Mouse (Mus musculus) midbrain, embryonic 13.5 days (tissue): ENCODE results near the gene Hba-a1. TPM values are rescaled to one million over a fixed set of nuclear protein-coding genes. Genes with fewer than 3 reads are reported as not detected.
A peak's percentile ranks its signal among the peaks of the same experiment; 100 is the strongest.

Experiments used
- ATAC-seq: fragments of 200-750 bp; cut with Nextera tagmentation; 2 replicates; pipeline ENCODE4 v1.8.0; 2017; ENCODE audit warnings: mild to moderate bottlenecking, moderate TSS enrichment, moderate library complexity
- H3K27ac ChIP-seq: fragments of 300-500 bp; sonication (generic); 2 replicates; pipeline ENCODE4 v1.5.1; 2015; ENCODE audit warnings: inconsistent platforms, mild to moderate bottlenecking, moderate library complexity
- H3K27me3 ChIP-seq: fragments of 300-500 bp; sonication (generic); 2 replicates; pipeline ENCODE4 v1.6.1; 2015; ENCODE audit warnings: mild to moderate bottlenecking, inconsistent platforms
- H3K36me3 ChIP-seq: fragments of 300-500 bp; sonication (generic); 2 replicates; pipeline ENCODE4 v1.6.1; 2015; ENCODE audit warnings: mild to moderate bottlenecking, inconsistent platforms
- H3K4me1 ChIP-seq: fragments of 300-500 bp; sonication (generic); replicated peaks from 2 replicates; pipeline ENCODE4 v1.6.1; 2015; ENCODE audit warnings: inconsistent platforms
- H3K4me2 ChIP-seq: fragments of 300-500 bp; sonication (generic); replicated peaks from 2 replicates; pipeline ENCODE4 v1.6.1; 2015; ENCODE audit warnings: moderate library complexity, mild to moderate bottlenecking, inconsistent platforms
- H3K4me3 ChIP-seq: fragments of 300-500 bp; sonication (generic); replicated peaks from 2 replicates; pipeline ENCODE4 v1.5.1; 2015; ENCODE audit warnings: mild to moderate bottlenecking, inconsistent platforms
- H3K9ac ChIP-seq: fragments of 300-500 bp; sonication (generic); replicated peaks from 2 replicates; pipeline ENCODE4 v1.6.1; 2015; ENCODE audit warnings: mild to moderate bottlenecking, inconsistent platforms
- H3K9me3 ChIP-seq: fragments of 300-500 bp; sonication (generic); 2 replicates; pipeline ENCODE4 v1.6.1; 2016; ENCODE audit warnings: mild to moderate bottlenecking, inconsistent platforms
- WGBS: fragments of 180-500 bp; shearing (Covaris S2); methylation state at CpG from one replicate; pipeline ENCODE4 v1.1.7; 2015; 5-methylcytosine and 5-hydroxymethylcytosine counted together
- polyA plus RNA-seq: library from polyadenylated mRNA; unstranded; fragments of >200 nt; fragmentation: Nextera tagmentation; extraction: Ambion mirVana; gene quantifications from 2 replicates; pipeline ENCODE4 v1.2.1, GENCODE M21; 2015

Hba-a1 gene
- polyA plus RNA-seq, 1 experiment from 2014 or later = 2,595 TPM

DNA sequence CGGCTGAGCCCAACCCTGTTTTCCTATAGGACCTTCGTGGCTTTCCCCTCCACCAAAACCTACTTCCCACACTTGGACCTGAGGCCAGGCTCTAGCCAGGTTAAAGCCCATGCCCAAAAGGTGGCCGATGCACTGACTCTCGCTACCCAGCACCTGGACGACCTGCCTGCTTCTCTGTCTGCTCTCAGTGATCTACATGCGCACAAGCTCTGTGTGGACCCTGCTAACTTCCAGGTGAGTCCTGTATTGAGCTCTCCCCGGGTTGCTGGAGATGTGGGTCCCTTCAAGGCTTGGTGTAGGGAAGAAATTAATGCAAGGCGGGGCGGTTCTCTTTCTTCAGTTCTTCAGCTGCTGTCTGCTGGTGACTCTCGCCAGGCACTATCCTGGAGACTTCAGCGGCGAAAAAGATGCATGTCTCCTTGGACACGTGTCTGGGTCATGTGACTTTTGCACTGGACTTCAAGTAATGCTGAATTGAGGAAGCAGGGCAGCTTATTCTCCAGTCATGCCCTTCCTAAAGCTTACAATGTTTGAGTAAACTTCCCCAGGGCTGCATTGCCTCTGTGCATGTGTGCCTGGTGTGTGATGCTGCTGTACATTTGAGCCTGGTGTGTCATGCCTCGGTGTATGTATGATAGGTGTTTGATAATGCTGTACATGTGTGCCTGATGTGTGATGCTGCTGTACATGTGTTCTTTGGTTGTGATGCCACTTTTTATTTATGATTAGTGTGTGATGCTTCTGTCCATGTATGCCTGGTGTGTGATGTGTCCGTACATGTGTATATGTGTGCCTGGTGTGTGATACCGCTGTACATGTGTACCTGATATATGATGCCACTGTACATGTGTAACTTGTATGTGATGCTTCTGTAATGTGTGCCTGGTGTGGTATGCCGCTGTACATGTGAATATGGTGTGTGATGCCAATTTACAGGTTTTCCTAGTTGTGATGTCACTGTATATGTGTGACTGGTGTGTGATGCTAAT, 17.3 kb downstream of the Hba-a1 start:
- peak overlapping the region; percentile 50 for H3K4me2 ChIP-seq
- H3K9me3 ChIP-seq = no peaks in the 10 kb centered on the region
- H3K27ac ChIP-seq = no peak overlapping the region
- ATAC-seq = peak; percentile 51
- H3K4me3 ChIP-seq = peak overlapping the region; percentile 28
- WGBS = 53% methylated on average over 16 of the region's 17 CpGs
- no peak overlapping the region for H3K9ac ChIP-seq
- H3K27me3 ChIP-seq = peaks cover 13% of the 10 kb centered on the region
- no peaks in the 10 kb centered on the region for H3K36me3 ChIP-seq
- H3K4me1 ChIP-seq = no peaks in the 10 kb centered on the region

DNA sequence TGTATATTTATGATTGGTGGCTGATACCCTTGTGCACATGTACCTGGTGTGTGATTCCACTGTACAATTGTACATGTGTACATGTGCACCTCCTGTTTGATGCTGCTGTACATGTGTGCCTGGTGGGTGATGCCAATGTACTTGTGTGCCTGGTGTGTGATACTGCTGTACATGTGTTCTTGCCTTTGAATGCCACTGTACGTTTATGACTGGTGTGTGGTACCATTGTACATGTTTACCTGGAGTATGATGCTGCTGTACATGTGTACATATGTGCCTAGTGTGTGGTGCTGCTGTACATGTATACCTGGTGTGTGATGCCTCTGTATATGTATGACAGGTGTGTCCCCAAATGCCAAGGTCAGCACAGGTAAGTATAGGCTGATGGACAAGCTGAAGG, 18.2 kb downstream of the Hba-a1 start:
- Histone ChIP-seq H3K9ac (no peak overlapping the region), H3K4me2 (no peak overlapping the region), H3K36me3 (no peaks in the 10 kb centered on the region), H3K27ac (no peak overlapping the region), H3K27me3 (peaks cover 13% of the 10 kb centered on the region), H3K9me3 (no peaks in the 10 kb centered on the region), H3K4me1 (no peaks in the 10 kb centered on the region), H3K4me3 (no peak overlapping the region)
- 73% methylated on average over 1 of the region's 1 CpGs for WGBS
- no peak for ATAC-seq

DNA sequence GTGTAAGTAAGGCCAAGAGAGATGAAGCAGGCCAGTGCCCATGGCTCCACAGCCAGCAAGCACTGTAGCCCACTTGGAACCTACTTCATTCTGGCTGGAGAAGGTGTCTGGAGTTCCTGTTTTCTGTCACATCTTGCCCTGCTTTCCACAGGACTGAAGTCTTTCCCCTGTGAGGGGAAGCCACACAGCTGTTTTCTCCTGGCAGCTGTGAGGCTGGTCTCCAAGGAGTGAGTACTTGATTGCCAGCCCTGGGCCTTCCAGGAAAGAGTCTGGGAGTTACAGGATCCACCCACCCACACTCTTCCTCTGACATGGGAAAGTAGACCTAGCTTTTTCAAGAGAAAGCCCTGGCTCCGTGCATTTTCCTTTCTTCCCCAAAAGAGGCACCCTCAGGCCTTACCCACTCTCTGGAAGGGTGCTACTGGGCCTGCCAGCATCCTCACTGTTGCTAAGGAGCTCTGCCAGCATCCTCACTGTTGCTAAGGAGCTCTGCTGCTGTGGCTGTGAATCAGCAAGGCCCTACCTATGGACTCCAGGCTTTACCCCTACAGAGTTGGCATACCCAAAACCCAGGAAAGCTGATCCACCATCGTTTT, 19.6 kb downstream of the Hba-a1 start:
- Histone ChIP-seq H3K36me3 (no peaks in the 10 kb centered on the region), H3K4me1 (no peaks in the 10 kb centered on the region), H3K27ac (no peak overlapping the region), H3K27me3 (peaks cover 13% of the 10 kb centered on the region), H3K4me2 (no peak overlapping the region), H3K4me3 (no peak overlapping the region), H3K9me3 (no peaks in the 10 kb centered on the region), H3K9ac (no peak overlapping the region)
- WGBS = 61% methylated on average over 2 of the region's 2 CpGs
- ATAC-seq = no peak

DNA sequence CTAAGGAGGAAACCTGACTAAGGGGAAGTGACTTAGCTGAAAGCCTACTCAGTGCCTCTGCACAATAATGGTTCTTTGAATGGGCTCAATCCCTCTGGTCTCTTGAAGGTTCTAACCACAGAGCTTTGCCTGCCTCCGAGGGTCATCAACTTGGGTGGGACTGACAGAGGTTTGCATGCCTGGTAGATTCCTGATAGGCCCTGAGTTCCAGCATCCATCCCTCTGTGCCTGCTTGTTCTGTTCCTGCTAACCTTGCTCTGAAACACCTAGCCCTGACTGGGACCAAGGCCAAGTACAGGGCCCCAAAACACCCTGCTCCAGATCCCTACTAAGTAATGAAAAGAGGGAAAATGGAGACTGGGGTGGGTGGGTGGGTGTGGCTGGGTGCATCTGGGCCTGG, 20.1 kb downstream of the Hba-a1 start:
- H3K27ac ChIP-seq = no peak overlapping the region
- ATAC-seq = no peak
- WGBS = 87% methylated on average over 1 of the region's 1 CpGs

DNA sequence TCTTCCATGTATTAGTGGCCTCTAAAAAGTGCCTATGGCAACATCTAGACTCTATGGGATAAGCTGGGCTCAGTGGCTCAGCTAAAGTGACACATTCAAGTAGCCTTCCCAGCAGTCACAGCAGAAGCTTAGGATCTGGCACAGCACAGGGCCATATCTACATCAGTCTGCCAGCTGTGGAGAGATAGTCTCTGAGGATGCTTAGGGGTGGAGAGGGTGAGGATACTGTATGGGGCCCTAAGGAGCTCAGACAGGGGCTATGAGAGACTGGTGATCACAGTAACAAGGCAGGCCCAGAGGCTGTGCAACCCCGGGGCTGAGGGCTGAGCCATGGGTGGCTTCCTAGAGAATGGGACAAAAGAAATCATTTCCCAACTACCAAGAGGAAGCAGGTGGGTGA, 23.7 kb downstream of the Hba-a1 start:
- no peak for ATAC-seq
- H3K27ac ChIP-seq = no peak overlapping the region
- no peak overlapping the region for H3K9ac ChIP-seq
- no peaks in the 10 kb centered on the region for H3K36me3 ChIP-seq
- H3K4me3 ChIP-seq = no peak overlapping the region
- WGBS = 84% methylated on average over 1 of the region's 1 CpGs
- no peak overlapping the region for H3K4me2 ChIP-seq
- no peaks in the 10 kb centered on the region for H3K27me3 ChIP-seq
- H3K9me3 ChIP-seq = no peaks in the 10 kb centered on the region
- H3K4me1 ChIP-seq = no peaks in the 10 kb centered on the region

More for the DNA sequence above, 20.1 kb downstream of the Hba-a1 start:
- Histone ChIP-seq H3K9me3 (no peaks in the 10 kb centered on the region), H3K4me1 (no peaks in the 10 kb centered on the region), H3K9ac (no peak overlapping the region), H3K27me3 (peaks cover 13% of the 10 kb centered on the region), H3K4me2 (no peak overlapping the region), H3K36me3 (no peaks in the 10 kb centered on the region), H3K4me3 (no peak overlapping the region)

DNA sequence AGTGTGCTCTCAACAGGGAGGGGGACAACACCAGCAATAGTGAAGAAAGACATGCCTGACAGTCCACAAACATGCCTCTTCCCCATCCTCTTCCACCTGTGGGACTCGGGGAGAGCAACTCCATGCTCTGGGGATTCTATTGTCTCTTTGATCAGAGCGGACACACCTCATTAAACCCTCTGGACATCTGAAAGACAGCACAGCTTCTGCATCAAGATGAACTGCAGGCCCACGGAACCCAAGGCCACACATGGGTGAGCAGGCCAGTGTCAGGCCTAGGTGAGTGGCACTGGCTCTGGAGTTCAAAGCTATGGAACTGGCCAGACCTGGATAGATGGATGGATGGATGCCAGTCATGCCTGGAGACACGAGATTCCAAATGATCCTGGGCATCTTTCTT, 26.1 kb downstream of the Hba-a1 start:
- Histone ChIP-seq H3K4me3 (no peak overlapping the region), H3K27ac (no peak overlapping the region), H3K9ac (no peak overlapping the region), H3K27me3 (no peaks in the 10 kb centered on the region), H3K9me3 (no peaks in the 10 kb centered on the region), H3K4me1 (no peaks in the 10 kb centered on the region), H3K4me2 (no peak overlapping the region), H3K36me3 (no peaks in the 10 kb centered on the region)
- 35% methylated on average over 4 of the region's 4 CpGs for WGBS
- ATAC-seq = no peak

DNA sequence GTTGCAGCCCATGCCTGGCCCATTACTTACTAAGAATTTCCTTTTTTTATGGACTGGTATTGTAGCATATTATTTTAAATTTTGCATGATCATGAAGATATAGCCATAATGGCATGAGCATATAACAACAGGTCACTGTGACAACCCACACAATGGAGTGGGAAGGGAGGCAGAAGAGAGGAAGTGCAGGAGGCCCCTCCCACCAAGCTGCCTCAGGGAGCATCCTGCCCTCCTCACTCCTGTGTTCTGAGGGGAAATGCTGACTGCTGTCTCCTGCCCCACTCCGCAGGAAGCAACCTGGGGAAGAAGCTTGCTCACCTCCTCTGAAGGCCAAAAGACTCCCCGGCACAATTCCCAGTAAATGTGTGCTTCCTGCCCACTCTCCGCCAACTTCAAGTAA, 26.6 kb downstream of the Hba-a1 start:
- Histone ChIP-seq H3K9ac (no peak overlapping the region), H3K4me2 (no peak overlapping the region), H3K4me1 (no peaks in the 10 kb centered on the region), H3K27ac (no peak overlapping the region), H3K27me3 (no peaks in the 10 kb centered on the region), H3K4me3 (no peak overlapping the region), H3K36me3 (no peaks in the 10 kb centered on the region), H3K9me3 (no peaks in the 10 kb centered on the region)
- WGBS = 79% methylated on average over 3 of the region's 3 CpGs
- no peak for ATAC-seq

DNA sequence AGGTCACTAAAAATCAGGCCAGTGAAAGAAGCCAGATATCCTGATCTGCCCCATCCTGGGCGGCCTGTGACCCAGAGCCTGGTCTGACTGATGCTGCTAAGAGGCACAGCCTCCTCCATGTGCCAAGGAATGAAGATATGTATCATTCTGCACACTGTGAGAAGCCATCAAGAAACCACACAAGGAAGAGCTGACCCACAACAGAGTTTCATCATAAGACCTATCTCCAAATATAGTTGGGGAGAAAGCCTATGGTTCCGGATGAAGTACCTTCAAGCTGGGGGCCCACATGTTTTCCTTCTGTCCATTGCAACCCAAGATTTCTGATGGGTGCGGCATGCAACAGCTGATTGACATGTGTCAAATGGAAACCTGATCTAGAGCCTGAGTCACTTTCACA, 32.7 kb downstream of the Hba-a1 start:
- H3K27me3 ChIP-seq = no peaks in the 10 kb centered on the region
- no peak overlapping the region for H3K27ac ChIP-seq
- no peak overlapping the region for H3K9ac ChIP-seq
- no peak overlapping the region for H3K4me3 ChIP-seq
- no peak overlapping the region for H3K4me2 ChIP-seq
- ATAC-seq = no peak
- 86% methylated on average over 3 of the region's 3 CpGs for WGBS
- H3K9me3 ChIP-seq = no peaks in the 10 kb centered on the region
- no peaks in the 10 kb centered on the region for H3K4me1 ChIP-seq
- no peaks in the 10 kb centered on the region for H3K36me3 ChIP-seq

DNA sequence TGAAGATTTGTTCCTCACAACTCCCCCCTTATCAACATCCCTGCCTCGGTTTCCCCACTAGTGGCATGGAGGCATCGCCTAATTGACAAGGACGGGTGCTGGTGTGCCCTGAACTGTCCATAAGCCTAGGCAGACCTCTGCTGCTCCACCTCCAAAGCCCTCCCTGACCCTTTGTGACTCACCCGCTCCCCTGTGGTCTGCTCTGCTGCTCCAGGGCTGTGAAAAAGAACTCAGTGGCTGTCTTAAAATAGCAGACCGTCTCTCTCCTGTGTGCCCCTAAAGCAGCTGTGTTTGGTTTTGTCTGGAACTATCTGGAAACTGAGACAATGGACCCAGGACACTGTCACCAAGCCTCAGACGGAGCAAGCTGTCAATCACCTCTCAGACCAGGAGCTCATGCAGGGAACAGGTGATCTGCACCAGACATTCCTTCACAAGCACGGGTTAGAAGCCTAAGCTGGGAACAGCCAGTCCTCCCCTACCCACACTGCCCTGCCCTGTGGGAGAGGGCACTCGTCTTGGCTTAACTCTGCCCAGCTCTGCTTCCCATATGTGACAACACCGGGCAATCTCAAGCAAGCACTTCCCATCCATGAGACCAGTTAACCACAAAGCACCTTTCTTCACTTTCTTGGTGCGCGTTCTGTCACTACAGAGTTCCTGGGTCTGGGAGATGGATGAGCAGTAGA, 37.3 kb downstream of the Hba-a1 start:
- 70% methylated on average over 11 of the region's 11 CpGs for WGBS
- Histone ChIP-seq H3K9me3 (no peaks in the 10 kb centered on the region), H3K27ac (no peak overlapping the region), H3K4me3 (no peak overlapping the region), H3K36me3 (no peaks in the 10 kb centered on the region), H3K9ac (no peak overlapping the region), H3K27me3 (no peaks in the 10 kb centered on the region), H3K4me1 (no peaks in the 10 kb centered on the region), H3K4me2 (no peak overlapping the region)
- 0 out of 2 replicates have a peak, but pooled peaks have one; percentile 35 for ATAC-seq

DNA sequence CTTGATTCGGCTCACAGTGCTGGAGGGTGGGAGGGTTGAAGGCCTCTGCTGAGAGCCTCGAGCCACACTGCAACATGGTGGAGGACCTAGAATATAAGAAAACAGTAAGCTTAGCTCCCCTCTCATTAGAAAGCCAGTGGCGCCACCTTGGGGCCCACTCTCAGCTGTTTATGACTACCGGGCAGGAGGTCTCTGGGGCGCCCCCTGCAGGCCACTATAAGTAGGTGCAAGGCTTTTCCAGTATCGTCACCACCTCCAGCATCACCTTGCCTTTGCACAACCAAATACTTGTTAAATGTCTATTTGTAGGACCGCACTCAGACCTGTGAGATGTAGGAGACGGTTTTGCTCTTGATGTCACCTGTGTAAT, 37.9 kb downstream of the Hba-a1 start:
- 0 out of 2 replicates have a peak, but pooled peaks have one; percentile 18 for ATAC-seq
- Histone ChIP-seq H3K4me2 (no peak overlapping the region), H3K27ac (no peak overlapping the region), H3K36me3 (no peaks in the 10 kb centered on the region), H3K27me3 (no peaks in the 10 kb centered on the region), H3K9me3 (no peaks in the 10 kb centered on the region), H3K4me1 (no peaks in the 10 kb centered on the region), H3K4me3 (no peak overlapping the region), H3K9ac (no peak overlapping the region)
- 35% methylated on average over 8 of the region's 8 CpGs for WGBS

DNA sequence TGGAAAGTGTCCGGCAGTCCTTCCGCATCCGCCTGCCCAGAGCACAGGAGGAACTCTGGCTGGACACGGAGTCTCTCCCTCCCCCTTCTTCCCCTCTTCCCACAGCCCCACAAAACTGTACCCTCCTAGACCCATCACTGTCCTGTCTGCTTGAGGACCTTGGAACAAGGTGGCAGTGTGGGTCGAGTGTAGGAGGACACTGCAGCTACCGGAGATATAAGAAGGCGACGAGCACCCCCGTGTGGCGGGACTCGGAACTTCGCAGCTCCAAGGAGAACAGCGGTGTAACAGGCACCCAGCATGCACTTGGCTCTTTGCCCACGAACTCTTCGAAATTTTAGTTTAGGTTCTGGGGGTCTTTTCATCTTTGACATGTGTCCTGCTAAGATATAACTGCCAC, 41.3 kb downstream of the Hba-a1 start:
- 12% methylated on average over 15 of the region's 15 CpGs for WGBS
- H3K9ac ChIP-seq = no peak overlapping the region
- no peaks in the 10 kb centered on the region for H3K27me3 ChIP-seq
- H3K4me3 ChIP-seq = no peak overlapping the region
- H3K36me3 ChIP-seq = no peaks in the 10 kb centered on the region
- ATAC-seq = peak; percentile 94
- H3K4me2 ChIP-seq = no peak overlapping the region; the same call in 1 of the 2 replicates
- no peaks in the 10 kb centered on the region for H3K9me3 ChIP-seq
- no peaks in the 10 kb centered on the region for H3K4me1 ChIP-seq
- H3K27ac ChIP-seq = no peak overlapping the region

DNA sequence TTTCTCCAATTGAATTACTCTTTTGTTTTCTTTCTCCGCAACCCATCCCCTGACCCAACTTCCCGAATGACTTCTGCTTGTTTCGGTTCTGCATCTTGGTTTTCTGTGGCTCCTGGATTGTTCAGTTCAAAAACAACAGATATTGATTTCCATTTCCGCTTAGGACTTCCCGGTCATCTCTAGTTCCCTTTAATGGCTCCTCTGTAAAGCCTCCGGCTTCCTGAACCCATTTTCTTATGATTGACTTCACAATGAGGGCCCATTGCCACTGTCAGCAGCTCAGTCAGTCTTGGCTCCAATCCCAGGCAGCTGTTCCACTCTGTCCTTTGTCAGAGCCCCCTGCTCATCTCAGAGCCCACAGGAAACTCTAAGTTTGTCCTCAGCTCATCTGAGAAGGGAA, 47.8 kb downstream of the Hba-a1 start:
- no peak overlapping the region for H3K4me3 ChIP-seq
- H3K4me2 ChIP-seq = no peak overlapping the region
- H3K9me3 ChIP-seq = no peaks in the 10 kb centered on the region
- no peak overlapping the region for H3K9ac ChIP-seq
- no peaks in the 10 kb centered on the region for H3K27me3 ChIP-seq
- WGBS = 62% methylated on average over 6 of the region's 6 CpGs
- H3K36me3 ChIP-seq = no peaks in the 10 kb centered on the region
- no peak for ATAC-seq
- H3K4me1 ChIP-seq = no peaks in the 10 kb centered on the region
- H3K27ac ChIP-seq = no peak overlapping the region
